Mouse (Mus musculus): ENCODE results near the gene Lkaaear1. TPM values are rescaled to one million over a fixed set of nuclear protein-coding genes. Genes with fewer than 3 reads are reported as not detected.

Lkaaear1 gene
- total RNA-seq (2021) (not detected), polyA plus RNA-seq (2012; rRNA removed) (not detected in 2 replicates)
- long read RNA-seq = 0 reads

DNA sequence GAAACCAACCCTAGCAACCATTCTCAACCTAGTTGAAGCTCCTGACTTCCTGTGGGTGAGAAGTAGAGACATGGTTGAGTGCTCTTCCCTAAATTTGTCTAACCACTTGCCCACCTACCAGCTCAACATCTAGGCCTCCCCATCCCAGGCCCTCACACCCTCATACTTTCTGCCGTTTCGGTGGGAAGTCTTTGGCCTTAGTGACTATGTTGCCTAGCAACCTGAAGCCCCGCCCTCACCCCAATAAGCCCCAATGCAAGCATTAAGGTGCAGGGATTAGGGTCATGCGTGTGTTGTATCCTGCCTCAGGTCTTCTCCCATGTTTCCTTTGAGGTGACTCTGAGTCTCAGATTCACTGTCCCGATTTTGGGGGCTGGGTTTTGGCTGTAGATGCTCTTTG, at the start of gene Lkaaear1:
Lkaaear1 (minus strand) TSS at position 202 of the 400 bp plus-strand sequence.
- DNase-seq = no peak

DNA sequence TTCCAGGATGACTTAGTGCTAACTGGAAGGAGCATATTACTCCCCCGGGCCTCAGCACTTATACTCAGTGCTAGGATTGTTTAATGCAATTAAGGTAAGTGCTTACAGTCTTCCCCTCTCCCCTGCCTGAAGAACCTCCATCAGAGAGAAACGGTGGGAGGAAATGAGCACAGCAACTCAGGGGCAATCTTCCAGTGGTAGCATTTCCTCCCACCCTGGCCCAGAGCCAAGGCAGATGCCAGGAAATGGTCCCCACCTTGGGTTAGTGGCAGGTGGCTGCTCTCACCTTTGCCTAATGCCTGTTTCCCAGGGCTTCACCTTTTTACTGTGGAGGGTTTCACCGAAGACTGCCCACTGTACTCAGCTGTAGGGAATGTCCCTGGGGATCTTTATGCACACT, 31.8 kb upstream of the Lkaaear1 start:
- no peak for DNase-seq

DNA sequence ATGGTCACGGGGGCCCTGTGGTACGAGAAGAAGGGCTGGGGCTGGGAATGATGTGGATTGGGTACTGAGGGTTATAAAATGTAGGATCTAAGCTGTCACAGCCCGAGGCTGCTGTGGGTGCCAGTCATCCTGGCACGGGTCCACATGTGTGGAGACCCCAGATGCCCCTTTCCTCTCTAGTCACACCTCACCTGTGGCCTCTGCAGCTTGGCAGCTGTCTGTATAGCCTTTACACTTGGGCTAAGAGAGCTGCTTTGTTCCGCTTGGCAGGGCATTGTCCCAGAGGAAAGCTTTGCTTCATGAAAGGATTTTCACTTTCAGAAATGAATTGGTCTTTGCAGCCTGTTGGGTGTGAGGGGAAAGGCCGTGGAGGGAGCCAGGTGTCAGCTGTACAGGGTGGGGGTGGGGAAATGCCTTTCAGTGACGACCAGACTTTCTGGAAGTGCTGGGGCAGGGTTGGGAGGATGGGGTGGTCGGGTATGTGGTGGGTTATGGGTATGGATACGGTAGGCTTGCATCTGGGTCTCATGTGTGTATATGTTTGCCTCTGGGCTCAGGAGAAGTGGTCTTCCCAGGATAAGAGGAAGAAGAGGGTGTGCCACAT, 29.5 kb upstream of the Lkaaear1 start:
- DNase-seq = no peak

DNA sequence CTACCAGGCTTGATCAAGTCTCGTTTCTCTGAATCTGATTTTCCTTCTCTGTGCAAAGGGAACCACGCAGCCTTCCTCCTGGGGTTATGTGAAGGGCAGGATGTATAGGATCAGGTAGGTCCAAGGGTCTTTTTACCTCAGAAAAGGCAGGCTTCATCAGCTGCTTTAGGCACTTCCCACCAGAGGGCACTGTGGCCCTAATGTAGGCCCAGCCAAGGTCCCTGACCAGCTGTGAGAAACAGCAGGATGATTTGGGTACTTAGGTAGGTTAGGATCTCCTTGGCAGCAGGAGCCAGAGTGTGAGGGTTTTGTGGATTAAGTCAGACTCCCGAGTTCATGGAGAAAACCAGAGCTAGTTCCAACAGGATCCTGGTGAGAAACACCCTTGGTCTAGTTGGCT, 24.0 kb upstream of the Lkaaear1 start:
- no peak for DNase-seq

DNA sequence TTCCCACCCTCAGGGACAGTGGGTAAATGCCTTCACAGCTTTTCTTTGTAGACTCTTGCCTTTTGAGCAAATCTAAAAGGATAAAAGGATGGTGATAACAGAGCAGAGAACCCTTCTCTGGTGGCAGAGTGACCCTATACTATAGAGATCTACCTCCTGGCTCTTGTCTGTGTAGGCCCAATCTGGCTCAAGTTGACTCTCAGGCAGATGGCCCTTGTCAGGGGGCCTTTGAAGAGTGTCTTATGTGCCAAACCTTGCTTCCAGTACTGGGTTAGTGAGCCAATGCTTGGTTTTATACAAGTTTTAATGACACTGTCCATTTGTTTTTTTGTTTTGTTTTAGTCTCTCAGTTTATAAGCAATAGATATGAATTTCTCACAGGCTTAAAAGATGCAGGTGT, 23.0 kb upstream of the Lkaaear1 start:
- no peak for DNase-seq

DNA sequence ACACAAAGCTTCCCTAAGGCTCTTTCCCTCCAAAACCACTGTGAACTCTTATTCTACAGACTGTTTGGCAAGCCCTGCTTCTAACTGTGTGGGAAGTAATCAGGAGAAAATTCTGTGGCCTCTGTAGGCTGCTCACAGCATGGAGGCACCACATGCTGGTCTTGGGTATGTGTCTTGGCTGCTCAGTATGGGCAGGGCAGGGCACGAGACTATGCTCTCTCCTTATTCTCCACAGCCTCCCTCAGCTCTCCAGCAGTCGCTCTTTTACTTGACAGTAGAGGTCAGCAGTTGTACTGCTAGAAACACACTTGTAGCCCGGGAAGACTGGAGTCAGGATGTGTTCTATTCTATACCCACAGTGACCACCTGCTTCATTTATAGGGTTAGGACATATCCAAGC, 21.8 kb upstream of the Lkaaear1 start:
- no peak for DNase-seq

DNA sequence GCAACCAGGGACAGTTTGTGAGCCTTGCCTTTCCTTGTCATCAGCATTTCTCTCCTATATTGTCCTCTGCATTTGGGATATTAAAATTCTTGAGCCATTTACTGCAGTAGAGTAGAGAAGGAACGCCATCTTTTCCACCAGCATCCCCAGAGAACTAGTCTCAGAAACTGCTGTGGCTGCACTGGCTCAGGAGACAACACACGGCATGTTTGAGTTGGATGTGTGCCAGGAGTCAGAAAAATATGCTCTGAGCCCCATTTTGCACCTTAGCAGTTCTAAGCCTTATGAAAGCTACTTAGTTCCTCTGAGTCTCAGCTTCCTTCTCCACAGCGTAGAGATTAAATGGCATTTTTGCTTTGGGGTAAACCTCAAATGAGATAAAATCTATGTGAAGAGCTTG, 18.7 kb upstream of the Lkaaear1 start:
- no peak for DNase-seq

DNA sequence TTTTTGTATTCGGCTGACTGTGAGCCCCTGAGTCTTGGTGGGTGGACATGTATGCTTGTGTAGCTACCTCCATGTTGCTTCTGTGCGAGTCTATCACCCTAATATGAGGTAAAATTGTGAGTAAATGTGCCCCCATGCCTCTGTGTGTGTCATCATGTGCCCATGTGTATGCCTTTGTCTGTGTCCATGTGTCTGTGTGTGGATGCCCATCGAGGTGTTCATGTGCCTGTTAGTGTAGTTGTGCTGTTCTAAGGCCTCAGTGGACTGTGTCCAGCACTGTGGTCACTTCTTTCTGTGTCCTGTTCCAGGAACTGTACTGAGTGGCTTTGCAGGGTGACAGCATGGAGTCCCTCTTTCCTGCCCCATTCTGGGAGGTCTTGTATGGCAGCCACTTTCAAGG, 17.1 kb upstream of the Lkaaear1 start:
- no peak for DNase-seq

DNA sequence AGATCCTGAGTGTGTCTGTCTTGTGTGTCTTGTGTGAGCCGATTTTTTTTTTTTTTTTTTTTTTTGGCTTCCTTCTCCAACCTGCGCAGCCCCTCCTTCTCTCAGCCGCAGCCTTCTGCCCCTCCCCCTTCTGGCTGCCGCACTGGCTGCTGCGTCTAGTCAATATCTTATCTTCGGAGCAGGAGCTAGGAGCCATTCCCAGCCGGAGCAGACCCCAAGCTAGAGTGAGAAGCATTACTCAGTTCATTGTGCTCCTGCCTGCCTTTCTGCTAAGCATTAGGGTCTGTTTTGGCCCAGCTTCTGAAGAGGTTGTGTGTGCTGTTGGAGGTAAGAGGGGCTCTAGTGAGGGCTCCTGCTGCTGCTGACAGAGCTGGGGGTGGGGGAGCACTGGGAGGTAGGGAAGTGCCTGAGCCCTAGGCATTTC, 16.7 kb upstream of the Lkaaear1 start, which contains the start of gene Oprl1:
Oprl1 (plus strand) TSS at position 114 of the 424 bp plus-strand sequence.
- no peak for DNase-seq

DNA sequence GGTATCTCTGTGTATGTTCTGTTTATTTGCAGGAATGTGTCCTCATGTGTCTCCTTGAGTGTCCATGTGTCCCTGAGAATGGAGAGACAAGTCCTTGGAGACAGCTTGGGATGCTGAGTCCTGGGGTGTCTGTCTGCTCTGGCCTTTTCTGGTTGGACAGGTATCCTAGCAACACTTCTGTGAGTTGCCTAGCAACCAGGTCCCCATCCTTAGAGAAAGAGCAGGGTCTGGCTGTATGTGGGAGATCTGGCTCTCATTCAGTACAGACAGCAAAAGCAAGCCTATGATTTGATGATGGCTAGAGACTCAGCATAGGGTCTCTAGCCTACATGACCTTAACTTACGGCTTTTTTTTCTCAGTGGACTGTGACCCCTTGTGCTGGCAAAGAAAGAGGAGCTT, 15.5 kb upstream of the Lkaaear1 start:
- DNase-seq = no peak

DNA sequence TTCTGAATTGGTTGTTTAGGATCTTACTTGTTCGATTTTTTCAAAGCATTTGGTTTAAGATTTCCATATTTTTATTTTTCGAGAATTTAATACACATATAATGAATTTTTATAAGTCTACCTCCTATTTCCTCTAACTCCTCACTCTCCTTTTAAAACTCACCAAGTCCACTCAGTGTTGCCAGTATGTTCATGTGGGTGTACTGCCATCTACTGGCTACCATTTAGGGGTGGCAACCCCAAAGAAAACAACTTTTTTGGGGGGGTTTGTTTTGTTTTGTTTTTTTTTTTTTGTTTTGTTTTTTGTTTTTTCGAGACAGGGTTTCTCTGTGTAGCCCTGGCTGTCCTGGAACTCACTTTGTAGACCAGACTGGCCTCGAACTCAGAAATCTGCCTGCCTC, 8.4 kb upstream of the Lkaaear1 start:
- peak; percentile 25 for DNase-seq

DNA sequence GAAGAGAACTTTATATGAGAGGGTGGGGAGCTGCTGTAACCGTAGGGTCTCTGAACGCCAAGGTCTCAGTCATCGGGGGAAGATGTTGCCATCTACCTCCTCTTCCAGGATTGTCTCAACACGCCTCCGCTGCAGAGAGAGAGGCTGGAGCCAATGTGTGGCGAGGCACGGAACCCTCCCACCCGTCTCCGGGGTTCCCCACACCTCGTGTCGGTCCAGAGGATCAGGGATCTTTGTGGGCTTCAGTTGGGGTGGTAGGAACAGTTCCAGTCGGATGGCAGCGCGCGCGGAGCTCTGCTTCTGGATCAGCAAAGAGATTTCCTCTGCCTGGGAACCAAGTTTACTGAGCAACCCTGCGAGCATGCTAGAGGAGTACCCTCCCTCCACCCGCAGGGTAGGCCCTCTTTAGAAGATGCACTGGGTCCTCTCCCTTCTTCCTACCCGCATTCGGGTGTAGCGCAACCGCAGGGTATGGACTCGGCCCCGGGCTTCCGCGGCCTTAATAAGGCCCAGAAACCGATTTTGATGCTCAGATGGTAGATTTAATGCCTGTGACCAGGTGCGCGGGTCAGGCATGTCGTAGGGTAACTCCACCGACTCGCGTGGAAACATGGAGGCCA, 1.3 kb downstream of the Lkaaear1 start:
- no peak for DNase-seq

DNA sequence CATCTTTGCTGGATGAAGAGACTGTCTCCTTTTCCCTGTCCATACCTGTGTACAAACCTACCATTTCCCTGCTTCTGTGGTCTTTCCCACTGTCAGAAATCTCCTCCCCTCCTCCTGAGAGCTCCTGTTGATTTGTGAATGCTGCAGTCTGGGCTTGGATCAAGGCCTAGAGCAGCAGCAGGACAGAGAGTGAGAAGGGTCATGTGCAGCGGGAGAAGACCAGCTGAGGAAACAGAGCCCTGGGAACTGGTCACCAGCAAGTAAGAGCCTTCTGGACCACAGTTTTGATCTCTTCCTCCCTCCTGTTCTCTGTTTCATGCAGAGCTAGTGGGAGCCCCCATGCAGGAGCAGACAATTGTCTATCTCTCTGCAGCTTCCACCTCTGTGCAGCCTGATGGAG, 2.5 kb downstream of the Lkaaear1 start:
- no peak for DNase-seq

DNA sequence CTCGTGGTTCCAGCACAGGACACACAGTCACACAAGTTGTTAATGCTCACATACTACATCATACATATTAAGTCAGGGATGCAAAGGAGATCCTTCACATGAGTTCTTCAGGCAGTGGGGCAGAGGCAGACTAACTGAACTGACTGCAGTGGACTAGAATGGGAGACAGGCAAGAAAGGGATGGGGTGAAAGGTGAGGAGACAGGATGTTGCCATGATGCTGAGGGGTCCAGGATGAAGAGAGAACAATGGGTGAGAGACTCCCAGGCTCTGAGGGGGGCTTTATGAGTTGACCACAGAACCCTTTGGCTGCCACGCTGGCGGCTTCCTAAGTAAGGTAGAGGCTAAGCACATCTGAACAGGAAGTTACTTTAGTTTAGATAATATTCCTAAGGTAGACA, 3.7 kb downstream of the Lkaaear1 start:
- no peak for DNase-seq

DNA sequence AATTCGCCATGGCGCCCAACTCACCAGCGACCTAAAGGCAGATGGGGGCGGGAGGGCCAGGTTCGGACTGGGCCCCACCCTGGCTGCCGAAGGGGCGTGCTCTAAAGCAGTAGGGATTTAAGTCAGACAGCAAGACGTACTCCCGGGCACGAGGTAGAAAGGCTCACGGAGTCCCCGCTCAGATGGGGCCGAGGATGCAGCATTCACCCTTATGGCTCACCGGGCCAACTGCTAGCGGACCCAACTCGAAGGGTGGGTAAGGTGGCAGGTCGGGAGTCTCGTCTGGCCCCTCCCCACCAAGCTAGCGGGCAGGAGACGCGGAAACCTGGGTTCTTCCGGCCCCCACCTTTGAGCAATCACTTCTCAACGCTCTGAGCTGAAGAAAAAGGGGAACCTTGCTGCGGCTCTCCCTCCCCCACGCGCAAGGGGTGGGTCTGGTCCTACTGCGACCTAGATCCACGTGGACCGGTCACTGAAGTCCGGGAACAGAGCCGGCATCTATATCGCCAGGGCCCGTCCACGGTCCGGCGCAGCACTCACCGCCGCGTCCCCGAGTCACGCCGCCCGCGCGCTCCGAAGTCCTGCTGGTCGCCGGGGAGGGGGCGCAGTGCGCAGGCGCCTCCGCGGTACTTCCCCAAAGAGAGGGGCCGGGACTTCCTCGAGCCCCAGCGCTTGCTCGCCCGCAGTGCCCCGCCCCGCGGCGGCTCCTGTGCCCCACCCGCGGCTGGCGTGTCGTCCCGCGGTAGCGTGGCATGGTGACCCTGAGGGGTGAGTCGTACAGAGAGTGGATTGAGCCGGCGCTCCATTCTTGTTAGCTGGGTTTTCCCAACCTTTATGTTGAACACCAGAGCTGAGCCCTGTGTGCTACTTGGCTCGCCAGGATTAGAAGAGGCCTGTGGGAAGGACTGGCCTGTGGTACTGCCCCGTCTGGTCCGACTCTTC, 4.6 kb downstream of the Lkaaear1 start, which contains the start of gene Rgs19:
Rgs19 (minus strand) TSS at position 639 of the 942 bp plus-strand sequence.
- peak; percentile 95 for DNase-seq

DNA sequence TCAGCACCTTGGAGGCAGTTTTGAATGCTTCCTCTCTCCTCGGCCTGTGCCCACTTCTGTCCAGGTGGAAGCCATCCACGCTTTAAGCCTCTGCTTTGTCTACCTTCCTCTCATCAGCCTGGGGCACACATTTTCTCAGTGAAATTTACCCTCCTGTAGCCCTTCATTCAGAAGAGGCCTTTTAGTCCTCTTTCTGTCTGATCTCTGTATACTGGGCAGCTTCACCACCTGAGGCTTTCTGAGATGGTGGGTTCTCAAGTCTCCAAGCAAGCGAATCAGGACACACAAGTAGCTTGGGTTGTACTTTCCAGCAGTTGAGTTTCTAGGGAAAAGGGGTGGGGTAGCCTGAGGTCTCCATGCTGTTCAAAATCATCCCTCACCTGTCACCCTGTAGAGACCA, 5.9 kb downstream of the Lkaaear1 start:
- no peak for DNase-seq

DNA sequence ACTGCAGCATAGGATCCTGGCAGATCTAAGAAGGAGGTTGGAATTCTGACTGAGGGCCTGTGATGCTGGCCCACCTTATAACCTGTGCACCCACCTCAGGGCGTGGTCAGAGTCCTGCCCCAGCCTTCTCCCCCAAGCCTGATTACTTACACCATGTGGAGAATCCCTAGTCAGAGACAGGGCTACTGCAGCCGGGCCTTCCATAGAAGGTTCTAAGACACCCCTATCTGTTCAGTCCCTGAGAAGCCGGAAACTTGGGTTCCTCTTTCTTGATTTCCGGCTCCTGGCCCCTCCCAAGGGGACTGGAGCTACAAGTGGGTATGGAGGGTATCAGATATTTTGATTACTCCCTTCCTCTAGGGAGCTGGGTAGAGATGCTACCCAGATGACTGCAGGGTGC, 6.7 kb downstream of the Lkaaear1 start:
- no peak for DNase-seq

DNA sequence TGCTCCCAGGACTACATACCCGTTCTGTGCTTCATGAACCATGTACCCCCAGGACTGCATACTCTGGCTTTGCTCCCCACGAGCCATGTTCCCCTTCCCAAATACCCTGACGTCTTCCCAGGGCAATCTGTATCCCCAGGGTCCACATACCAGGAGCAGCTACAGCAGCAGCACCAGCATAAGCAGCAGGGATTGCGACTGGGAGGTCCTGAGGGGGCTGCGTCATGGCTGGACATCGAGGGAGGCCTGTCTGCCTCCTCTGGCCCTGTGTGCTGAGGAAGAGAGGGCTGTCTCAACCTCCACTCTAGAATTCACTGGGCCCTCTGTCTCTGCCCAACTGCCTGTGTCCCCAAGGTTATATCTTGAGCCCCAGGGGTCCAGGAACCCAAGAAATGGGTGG, 7.2 kb downstream of the Lkaaear1 start:
- no peak for DNase-seq

DNA sequence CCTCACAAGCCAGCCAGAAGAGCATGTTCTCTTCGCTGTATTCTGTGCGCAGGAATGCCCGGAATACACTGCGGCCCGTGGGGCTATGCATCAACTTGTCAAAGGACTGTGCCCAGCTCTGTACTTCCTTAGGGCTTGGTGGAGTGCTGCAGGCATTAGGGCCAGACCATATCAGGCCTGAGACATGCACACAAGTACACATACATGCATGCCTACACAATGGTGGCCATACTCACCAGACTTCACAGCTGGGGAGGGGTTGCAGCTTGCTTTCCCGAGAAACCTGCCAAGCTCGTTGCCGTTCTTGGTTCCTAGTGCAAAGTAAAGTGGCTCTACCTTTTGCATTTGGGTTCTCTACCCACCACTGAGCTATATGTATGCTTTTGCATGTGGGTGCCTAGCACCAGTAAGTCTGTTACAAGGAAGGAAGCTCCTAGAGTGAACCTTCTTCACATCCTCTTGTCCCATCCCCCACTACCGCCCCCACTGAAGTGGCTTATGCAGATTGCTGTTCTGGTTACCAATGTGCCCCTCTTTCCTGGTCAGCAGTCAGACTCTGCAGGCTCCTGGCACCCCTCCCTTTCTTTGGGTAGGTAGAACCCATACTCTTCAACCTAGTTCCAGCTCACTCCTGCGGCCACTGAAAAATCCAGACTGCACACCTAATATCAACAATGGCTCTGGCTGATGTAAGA, 8.6 kb downstream of the Lkaaear1 start:
- DNase-seq = no peak

DNA sequence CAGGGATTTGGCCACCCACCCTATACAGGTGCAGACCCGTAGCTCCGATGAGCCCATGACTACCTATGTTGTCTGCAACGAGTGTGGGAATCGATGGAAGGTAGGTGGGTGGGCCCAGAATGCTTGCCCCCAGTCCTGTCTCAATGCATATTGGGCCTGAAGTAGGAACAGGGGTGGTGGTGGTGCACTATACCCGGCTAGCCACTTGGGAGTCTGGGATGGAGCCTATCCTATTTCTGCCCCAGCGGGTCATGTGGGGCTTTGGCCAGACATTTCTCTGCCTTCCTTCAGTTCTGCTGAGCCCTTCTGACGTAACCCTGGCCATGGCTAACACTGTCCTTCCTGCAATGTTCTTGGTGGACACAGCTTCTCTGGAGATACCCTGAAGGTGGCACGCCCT, 10.7 kb downstream of the Lkaaear1 start:
- DNase-seq = no peak

DNA sequence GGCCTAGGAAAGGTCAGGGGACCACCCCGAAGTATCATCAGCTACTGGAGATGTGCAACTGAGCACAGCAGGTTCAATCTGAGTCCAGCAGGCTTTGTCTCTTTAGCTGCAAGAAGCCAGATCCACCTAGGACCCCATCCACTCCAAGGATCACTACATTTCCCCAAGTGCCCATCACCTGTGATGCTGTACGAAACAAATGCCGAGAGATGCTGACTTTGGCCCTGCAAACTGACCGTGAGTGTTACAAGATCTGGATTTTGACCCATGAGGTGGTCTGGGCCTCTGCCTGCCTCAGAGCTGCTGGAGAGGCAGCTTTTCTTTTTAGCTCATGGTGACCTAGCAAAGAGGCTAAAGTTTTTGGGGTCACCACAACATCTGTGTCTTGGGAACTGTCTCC, 12.6 kb downstream of the Lkaaear1 start:
- no peak for DNase-seq

DNA sequence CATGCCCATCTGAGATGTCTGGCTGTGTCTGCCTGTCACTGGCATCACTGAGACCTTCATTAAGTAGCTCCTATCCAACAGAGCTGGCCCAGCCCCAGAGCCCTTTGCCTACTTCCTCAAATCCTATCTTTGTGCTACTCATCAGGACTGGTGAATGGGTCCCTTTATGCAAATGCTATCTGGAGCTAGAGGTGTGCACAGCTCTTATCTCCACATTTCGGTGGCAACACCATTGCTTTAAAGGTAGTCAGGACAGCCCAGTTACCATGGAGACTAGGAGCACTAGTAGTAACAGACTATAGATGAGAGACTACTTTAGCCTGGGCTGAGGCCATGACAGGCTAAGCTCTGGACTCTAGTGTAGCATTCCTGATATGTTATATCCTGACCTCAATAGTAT, 13.5 kb downstream of the Lkaaear1 start:
- no peak for DNase-seq

All from adrenal gland, adult 2 months (tissue).